Mouse (Mus musculus) CD4-positive, CD25-positive, alpha-beta regulatory T cell (primary cell): ENCODE measurements around the gene Ceacam16. TPM values are rescaled to one million over a fixed set of nuclear protein-coding genes. Genes with fewer than 3 reads are reported as not detected.

ENCODE experiments used
- polyA plus RNA-seq: library from polyadenylated mRNA; unstranded; fragments of 100-300 nt; shearing (Covaris generic); gene quantifications from one replicate; pipeline ENCODE4 v1.2.1, GENCODE M21; 2017

Gene Ceacam16
- 0.37 TPM for polyA plus RNA-seq

DNA sequence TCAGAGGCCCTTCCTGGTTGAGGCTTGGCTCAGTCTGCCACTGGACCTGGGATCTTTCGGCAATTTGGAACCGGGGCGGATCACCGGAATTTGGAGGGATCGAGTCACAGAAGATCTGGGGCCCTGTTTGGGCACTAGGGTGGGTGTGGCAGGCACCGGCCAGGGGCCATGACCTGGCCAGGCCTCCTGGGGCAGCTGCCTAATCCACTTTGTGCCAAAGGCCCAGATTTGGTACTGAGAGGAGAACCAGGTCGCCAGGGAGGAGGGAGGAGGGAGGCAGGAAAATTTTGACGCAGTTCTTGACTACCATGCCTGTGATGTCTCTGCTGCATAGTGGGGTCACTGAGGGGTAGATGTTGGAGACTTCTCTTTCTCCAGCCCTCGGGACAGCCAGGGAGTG, at the start of gene Ceacam16:
Gene Ceacam16, minus strand, starts transcription at position 101 of the 400 bp plus-strand sequence.

DNA sequence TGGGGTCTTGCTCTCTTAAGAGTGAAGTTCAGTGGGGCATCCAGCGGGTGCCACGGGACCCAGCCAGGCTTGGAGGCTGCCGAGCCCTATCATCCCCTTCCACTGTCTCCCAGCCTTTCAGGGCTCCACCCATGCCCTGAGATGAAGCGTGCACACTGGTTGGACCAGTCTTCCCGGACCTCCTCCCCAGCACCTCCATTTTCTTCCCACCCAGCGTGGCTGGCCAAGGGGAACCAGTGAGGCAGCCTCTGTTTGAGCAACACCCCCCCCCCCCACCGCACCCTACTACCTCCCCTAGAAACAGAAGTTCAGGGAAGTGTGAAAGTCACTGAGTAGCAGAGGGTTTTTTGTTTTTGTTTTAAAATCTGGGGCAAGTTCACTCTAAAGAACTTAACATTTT, 26.8 kb upstream of the Ceacam16 start, which contains the start of gene Ceacam19:
Gene Ceacam19, minus strand, starts transcription at position 117 of the 400 bp plus-strand sequence.

DNA sequence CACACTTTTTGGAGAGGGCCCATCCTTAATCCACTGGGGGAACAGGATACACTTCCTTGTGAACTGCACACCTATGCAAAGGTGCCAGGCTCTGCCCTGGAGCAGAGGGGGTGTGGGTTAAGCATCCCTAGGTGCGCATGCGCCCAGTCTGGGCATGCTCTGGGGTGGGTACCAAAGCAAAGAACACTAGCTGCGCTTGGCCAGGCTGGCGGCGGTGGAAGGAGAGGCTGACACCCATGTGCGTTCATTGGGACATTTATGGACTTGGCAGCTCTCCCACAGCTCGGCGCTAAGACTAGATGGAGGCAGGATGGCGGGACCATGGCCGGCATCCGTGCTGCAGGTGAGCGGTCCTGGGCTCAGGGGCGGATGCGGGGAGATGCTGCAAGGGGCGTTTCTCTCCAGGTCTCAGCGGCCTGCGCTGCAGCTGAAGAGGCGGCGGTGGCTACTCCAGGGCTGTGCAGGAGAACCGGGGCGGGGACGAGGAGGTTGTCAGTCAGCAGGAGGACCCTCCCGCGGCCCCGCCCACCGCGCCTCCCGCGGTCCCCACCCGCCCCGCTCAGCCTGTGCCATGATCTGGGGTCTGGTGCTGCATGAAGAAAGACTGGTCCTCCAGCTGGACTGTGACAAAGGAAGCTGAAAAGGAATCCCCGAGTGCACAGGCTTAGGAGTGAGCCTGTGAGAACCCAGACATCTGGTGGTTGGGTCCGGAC, 9.1 kb downstream of the Ceacam16 start, which contains the start of gene Gm19345:
Gene Gm19345, plus strand, starts transcription at position 146 of the 713 bp plus-strand sequence.

DNA sequence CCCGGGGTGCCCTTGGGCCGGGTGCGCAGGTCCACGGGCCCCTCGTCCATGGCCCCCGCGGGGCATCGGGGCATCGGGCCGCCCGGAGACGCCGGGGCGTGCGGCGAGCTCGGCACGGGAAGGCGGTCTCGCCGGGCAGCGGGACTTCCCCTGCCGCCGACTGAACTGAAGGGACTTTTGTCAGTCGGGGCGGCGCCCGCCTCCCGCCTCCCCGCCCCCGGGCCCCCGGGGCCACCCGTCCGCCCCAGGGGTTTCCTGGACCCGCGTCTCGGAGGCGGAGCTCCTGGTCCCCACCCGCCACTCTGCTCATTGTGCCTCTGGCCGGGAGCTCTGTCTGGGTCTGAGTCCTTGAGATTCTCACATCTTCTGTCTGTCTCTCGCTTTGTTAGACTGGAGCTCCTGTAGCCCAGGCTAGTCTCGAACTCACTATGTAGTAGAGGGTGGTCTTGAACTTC, 38.5 kb downstream of the Ceacam16 start, which contains the start of gene Bcl3:
Gene Bcl3, minus strand, starts transcription at position 167 of the 455 bp plus-strand sequence.

Other genes with a start within 250 kb of the Ceacam16 start
- gene Relb, start 231.9 kb downstream of the Ceacam16 start, polyA plus RNA-seq: 87.1 TPM
- 156 TPM for gene Clptm1, start 196.3 kb downstream of the Ceacam16 start, polyA plus RNA-seq
- gene Apoc2, start 183.4 kb downstream of the Ceacam16 start, polyA plus RNA-seq: not detected
- gene Gm44805, start 179.9 kb downstream of the Ceacam16 start, polyA plus RNA-seq: not detected
- not detected for gene Apoc4, start 179.8 kb downstream of the Ceacam16 start, polyA plus RNA-seq
- 0.99 TPM for gene Apoc1, start 168.6 kb downstream of the Ceacam16 start, polyA plus RNA-seq
- 23.1 TPM for gene Apoe, start 162.1 kb downstream of the Ceacam16 start, polyA plus RNA-seq
- 89.0 TPM for gene Tomm40, start 145.9 kb downstream of the Ceacam16 start, polyA plus RNA-seq
- gene Nectin2, start 110.8 kb downstream of the Ceacam16 start, polyA plus RNA-seq: 1.2 TPM
- gene Bcam, start 90.3 kb downstream of the Ceacam16 start, polyA plus RNA-seq: 13.3 TPM
- 0.17 TPM for gene Cblc, start 64.5 kb downstream of the Ceacam16 start, polyA plus RNA-seq
- gene Bcl3, start 38.5 kb downstream of the Ceacam16 start, polyA plus RNA-seq: 116 TPM
- gene Gm19345, start 9.3 kb downstream of the Ceacam16 start, polyA plus RNA-seq: 0.45 TPM
- gene Ceacam19, start 26.7 kb upstream of the Ceacam16 start, polyA plus RNA-seq: not detected
- 41.8 TPM for gene Pvr, start 59.9 kb upstream of the Ceacam16 start, polyA plus RNA-seq
- gene Igsf23, start 89.5 kb upstream of the Ceacam16 start, polyA plus RNA-seq: 35.9 TPM
- gene Ceacam20, start 104.1 kb upstream of the Ceacam16 start, polyA plus RNA-seq: 0.10 TPM
- gene Nlrp9b, start 130.2 kb upstream of the Ceacam16 start, polyA plus RNA-seq: not detected
- gene Vmn1r91, start 238.4 kb upstream of the Ceacam16 start, polyA plus RNA-seq: 0.19 TPM